Mouse (Mus musculus) right cerebral cortex, postnatal 36 days (tissue): ENCODE measurements around the gene Aco2.
A peak's percentile ranks its signal among the peaks of the same experiment; 100 is the strongest.

Source experiments
- DNase-seq, 2 experiments: peaks; one replicate each; pipeline ENCODE4 v3.0.0; 2022; ENCODE audit warnings: low spot score in 2 of 2, mixed read lengths in 1 of 2

The Aco2 gene

GRCm38 (mm10) chr15:81872262-81873136 lies at the start of gene Aco2:
Aco2 (plus strand) TSS chr15:81872309.
- DNase-seq, result peak; percentile 97 to 98

DNA sequence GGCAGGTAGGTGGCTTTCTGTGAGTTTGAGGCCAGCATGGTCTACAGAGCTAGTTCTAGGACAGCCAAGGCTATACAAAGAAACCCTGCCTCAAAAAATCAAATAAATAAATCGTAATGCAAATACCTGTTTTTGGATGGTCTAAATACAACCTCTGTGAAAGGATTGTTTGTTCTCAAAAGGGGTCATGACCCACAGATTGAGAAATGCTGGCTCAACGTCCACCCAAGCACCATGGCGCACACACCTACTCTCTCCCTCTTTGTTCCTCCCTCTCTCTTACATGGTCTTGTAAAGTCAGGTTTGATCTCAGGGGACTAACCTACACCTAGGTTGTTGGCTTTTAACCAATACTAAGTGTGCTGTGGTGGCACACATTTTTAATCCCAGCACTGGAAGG lies 49.5 kb upstream of the Aco2 start:
- DNase-seq, result no peak

- no peak for DNase-seq
Measured at GRCm38 (mm10) chr15:81824832-81825231, 47.3 kb upstream of the Aco2 start.

DNA sequence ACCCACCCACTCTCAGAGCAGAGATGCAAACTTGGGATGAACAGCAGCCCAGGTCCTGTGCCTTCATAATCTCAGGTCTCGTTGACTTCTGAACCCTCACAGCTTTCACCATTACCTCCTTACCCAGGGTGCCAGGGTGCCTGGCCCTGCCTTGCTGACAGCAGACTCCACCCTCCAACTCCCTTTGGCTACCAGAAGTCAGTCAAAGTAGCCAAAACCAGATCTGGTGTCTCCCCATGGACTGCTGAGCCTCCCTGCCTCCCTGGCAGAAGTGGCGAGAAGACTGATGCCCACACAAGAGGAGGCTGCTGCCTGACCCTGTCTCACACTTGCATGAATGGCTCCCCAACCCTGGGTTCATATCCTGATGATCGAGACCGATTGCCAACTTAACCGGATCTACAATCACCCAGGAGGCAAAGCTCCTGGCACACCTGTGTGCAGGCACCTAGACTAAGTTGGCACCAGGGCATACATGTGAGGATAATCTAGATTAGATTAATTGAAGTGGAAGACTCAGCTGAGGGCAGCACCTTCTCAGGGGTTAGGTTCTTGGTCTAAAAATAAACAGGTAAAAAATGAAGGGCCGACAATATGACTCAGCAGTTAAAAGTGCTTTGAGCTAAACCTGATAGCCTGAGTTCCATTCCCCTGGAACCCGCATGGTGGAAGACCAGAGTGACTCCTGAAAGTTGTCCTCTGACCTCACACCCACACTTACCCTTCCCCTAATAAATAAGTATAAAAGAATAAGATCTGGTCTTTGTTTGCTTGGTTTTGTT lies 43.5 kb upstream of the Aco2 start:
- DNase-seq, result no peak

DNA sequence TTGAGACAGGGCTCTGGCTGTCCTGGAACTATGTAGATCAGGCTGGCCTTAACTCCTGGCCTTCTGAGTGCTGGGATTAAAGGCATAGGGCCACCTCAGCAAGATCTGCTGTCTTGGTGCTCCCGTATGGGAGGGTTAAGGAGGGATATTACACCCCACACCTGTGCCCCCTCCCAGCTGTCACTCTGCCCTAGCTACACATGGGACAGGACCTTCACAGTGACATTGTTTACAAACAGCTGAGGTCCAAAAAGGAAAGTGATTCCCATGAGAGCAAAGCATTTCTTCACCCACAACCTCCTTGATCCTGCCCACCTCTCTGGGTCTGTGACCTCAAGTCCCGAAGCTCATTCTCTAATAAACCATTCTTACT lies 42.9 kb upstream of the Aco2 start:
- DNase-seq, result no peak

DNA sequence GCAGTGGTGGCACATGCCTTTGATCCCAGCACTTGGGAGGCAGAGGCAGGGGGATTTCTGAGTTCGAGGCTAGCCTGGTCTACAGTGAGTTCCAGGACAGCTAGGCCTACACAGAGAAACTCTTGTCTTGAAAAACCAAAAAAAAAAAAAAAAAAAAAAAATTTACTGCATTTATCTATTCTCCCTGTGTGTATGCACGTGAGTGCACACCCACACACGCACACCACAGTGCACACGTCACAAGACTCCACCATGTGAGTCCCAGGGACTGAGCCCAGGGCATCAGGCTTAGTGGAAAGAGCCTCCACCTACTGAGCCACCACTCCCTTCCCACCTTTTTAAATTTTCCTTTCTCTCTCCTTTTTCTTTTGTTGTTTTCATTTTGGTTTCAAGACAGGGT lies 41.6 kb upstream of the Aco2 start:
- no peak for DNase-seq

DNA sequence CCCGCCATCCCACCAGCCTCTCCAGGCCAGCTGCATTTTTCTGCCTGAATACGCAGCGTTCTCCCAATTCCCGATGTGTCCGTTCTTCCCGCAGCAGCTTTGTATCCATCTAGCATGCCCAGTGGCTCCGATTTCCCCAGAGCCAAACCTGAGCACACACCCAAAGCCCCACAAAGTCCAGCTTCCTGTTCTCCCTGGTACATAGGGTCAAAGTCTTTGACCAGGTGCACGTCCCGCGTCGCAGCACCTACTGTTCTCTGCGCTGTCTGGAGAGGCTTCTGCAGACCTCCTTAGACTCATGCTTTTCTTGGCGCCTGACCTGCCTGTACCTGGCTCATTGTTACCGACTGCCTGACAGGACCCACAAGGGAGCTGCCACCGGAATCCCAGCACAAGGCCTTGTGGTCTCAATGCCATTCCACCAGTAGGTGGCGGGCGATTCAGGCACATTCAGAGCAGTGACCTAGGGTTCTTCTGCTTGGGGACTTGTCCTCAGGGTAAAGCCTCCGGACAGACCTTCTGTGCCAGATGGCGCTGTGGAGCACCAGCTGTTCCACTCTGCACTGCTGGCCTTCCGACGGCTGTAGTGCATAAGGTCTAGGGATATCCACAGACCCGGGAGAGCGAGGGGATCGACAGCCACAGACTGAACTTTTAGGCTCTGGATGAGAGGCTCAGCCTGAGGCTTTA lies 40.8 kb upstream of the Aco2 start:
- DNase-seq, result peak; percentile 73 to 78

DNA sequence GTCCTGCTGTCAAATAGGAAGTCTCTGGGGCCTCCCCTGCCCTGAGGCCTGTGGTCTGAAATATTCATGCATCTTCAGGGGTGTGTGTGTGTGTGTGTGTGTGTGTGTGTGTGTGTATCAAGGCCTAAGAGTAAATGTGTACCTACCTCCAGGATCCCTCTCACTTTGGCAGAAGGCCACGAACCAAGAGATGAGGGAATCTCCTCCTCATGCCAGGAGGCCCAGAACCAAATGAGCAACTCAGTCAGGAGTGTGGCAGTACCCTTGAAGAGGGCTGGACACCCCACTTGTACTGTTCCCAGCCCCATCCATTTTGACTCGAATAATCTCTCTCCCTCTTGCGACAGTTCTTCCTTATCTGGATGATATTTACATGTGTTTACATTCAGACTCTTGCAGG lies 39.9 kb upstream of the Aco2 start:
- no peak for DNase-seq

DNA sequence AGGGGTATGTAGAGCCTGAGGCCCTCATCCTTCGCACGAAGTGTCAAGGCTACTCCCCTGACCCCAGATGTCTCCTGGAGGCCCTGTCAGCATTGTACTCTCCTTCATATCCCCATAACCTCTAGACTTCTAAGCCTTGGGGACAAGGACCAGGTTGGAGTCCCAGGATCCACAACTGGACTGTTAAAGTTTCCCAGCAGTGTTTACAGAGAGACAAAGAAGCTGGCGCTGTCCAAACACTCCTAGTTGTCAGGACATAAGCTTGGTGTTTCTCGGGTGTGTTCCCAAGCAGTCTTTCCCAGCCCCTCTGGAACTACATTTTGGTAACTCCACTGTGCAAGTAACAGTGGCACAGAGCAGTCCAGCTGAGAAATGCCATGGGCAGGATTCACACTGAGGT lies 38.6 kb upstream of the Aco2 start:
- DNase-seq, result no peak

GRCm38 (mm10) chr15:81834171-81834841 lies 37.8 kb upstream of the Aco2 start:
- DNase-seq, result no peak

DNA sequence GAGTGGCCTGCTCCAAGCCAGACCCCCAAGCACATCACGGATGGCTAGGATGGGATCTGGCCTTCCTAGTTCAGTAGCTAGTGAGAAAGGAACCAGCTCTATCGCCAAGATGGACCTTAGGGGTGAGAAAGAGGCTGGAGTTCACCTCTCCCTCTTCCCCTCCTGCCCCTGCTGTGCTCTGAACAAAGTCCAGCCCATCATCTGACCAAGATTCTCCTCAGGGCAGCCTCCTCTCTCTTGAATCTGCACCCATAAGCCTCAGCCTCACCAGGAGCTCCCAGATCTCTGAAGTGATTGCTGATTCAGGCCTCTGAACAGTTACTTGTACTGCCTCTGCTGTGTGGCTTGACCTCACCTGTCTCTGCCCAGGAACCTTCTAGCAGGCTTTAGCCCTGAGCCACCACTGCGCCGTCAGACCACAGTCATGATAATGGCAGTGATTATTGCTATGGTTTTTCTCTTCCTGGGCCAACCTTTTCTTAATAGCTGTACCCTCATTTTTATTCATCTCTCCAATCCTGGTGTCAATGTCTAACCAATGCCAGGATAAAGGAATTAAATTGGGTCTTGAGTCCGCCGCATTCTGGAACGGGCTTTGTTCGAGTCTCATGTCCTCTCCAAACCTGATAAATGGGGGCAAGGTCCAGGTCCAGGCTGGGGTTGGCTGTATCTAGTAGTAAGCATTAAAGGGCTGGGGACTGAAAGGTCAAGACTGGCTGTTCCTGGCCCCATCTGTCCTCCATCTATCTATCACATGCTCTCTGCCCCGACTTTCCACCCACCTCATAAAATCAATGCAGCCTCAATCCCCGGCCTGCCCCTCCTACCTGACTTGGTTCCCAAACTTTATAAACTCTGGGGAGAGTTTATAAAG lies 36.9 kb upstream of the Aco2 start:
- no peak for DNase-seq

DNA sequence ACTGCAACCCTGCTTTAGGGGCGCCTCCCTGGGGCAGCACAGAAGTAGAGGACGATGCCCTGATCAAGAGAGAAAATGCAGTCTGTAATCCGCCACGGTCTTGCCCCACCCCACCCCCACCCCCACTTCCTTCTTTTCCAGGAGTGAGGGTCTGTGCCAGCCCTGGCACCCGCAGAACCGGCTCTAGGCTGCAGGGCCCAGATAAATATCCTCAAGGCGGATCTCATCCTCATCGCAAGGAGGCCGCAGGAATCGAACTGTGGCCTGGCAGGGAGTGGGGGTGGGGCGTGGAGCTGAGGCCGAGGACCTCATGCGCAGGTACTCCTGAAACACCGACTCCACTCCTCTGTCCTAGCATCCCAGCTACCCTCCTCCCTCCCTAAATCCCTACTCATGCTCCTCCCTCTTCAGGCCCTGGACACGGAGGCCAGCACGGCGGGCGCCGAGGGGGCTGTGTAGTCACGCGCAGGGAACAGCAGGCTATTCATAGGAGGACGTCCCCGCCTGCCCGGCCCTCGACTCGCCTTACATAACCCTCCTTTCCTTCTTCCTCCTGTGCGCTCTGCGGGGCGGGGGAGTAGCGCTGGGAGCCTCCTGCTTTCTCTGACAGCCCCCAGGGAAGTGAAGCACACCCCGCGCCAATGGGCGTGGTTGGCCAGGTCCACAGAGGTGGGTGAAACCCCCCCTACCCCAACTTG lies 35.8 kb upstream of the Aco2 start:
- peak; percentile 88 to 94 for DNase-seq

DNA sequence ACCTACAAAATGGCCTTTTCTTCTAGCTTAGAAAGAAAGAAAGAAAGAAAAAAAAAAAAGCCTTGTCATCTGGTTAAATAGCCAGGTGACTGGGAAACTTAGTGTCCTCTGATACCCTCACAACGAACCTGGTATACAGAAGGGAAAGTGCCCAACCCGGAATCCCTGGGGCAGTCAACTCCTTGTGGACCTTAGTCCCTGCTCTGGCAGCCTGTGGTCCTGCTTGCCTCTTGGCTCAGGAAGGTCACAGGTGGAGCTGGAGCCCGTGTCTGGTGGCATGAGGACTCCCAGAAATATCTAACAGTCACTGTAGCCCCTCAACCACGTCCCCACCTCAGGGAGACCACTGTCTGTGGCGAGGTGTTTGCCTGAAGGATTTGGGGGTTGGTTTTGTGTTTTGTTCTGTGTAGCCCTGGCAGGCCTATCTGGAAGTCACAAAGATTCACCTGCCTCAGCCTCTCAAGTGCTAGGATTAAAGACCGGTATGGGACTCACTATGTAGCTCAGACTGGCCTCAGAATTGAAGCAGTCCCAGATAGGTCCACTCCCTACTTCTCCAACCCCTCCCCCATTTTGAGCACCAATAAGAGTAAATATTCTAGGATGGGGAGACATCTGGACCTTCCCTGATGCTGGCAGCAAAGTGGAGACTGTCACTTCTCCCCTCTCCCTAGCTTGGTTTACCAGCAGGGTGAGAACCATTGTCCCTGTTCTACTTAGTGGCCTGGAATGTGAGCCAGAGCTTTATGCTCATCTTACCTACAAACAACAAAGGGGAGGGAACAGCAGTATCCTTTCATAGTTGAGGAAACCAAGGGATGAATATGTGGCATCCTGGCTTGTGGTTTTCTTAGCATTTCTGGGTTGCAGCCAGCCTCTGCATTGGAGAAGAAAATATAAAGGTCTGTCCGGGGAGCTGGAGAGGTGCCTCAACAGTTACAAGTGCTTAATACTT lies 34.9 kb upstream of the Aco2 start:
- DNase-seq, result no peak

DNA sequence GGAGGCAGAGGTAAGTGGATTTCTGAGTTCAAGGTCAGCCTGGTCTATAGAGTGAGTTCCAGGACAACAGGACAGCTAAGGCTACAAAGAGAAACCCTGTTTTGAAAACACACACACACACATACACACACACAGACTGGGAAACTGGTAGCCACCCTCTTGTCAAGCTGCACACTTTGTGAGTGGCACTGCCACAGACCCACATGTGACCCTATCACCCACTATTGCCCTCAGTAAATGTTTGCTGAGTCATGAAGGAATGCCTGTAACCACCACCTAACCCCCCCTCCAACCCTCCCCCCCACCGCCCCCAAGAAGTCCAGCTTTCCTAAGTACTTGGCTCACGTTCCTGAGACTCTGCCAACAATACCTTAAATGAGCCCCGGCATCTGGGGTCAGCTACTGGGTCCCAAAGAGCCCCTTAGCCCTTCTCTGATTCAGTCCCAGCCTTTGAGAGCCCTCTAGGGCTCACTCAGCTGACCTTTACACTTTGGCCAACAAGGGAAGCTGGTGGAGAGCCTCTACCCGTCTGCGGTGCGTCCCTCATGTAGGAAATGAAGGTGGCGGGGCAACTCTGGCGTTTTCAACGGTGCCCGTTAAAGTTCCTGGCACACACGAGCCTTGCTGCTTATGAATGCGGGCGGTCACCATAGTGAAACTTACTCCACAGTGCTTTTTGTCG lies 33.4 kb upstream of the Aco2 start:
- no peak for DNase-seq

- DNase-seq, result peak; percentile 74 to 79
Measured at GRCm38 (mm10) chr15:81839634-81840033, 32.5 kb upstream of the Aco2 start.

DNA sequence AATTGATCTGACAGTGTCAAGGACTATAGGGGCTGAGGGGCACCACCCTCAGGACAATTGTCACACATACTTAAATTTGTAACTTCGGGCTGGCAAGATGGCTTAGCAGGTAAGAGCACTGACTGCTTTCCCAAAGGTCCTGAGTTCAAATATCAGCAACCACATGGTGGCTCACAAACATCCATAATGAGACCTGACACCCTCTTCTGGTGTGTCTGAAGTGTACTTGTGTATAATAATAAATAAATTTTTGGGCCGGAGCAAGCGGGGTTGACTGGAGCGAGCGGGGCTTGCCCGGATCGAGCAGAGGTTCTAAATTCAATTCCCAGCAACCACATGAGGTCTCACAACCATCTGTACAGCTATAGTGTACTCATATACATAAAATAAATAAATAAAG lies 31.8 kb upstream of the Aco2 start:
- DNase-seq, result no peak

GRCm38 (mm10) chr15:81842275-81842674 lies 29.8 kb upstream of the Aco2 start:
- no peak for DNase-seq

DNA sequence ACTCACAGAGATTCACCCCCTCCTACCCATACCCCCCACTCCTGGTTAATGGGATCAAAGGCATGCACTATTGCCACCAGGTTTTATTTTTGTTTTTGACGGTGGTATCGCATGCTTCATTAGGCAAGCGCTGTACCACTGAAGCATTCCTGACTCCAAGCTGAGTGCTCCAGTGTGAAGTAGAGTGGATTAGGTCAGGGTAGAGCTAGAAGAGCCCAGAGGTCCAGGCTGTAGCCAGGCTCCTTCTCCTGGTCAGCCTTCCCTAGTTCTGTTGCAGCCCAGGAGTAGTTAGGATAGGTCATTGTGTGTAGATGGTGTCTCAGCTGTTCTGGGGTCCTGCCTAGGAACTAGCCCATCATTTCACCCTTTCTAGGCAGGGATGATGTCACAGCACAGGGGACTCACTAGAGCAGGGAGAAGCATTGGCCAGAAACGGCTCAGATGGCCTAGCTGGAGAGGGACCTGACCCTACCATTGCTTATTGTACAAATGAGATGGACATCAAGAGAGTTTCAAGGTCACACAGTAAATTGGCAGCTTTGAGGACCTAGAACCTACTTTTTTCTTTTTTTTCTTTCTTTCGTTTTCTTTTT lies 27.0 kb upstream of the Aco2 start:
- DNase-seq, result no peak
